Mouse (Mus musculus): Measurements from ENCODE around the gene Gm6217.

DNA sequence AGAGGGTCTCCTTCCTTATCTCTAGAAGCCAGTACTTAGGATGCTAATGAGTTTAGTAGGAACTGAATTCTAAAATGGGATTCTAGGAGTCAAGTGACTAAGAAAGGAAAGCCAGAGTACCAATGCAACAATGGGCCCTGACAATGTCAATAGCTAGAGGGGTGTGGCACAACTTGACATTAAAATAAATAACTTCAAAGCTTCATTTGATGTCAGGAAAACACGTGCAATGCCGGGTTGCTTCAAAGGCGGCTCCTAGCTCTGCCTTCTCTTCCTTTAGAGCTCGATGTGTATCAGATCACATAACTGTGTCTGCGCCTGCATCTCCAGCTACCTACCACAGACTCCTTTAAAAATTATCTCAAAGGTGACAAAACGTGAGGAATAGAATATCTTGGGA is 42.7 kb upstream of the Gm6217 start:
- no peak for TF ChIP-seq CTCF (IDR thresholded peaks at IDR 0.05; ENCODE audit: insufficient read depth, low read depth, low read length)
- no peak for TF ChIP-seq POLR2A (IDR thresholded peaks at IDR 0.05; ENCODE audit: insufficient read depth, low read depth, low read length)

Data from olfactory bulb, adult 2 months (tissue).